Mouse (Mus musculus): ENCODE measurements around the gene Snx8.

DNA sequence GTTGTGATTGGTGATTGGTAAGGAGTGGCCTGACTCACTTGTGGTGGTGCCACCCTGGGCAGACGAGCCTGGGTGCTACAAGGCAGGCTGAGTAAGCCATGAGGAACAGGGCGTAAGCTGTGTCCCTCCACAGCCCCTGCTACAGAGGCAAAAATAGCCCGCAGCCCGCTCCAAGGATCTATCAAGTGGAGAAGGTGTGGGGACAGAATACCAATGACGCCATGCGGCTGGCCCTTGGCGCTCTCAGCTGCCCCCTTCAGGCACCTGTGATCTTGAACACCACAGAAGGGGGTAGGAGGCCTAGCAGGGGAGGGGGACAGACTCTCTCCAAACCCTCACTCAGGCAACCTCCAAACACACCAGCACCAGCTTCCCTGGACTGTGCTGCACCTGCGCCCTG lies 83.0 kb downstream of the Snx8 start:
- TF ChIP-seq CTCF (IDR thresholded peaks at IDR 0.05; ENCODE audit: extremely low read depth, insufficient read depth, low read length) (no peak), POLR2A (IDR thresholded peaks at IDR 0.05; ENCODE audit: extremely low read depth, insufficient read depth, low read length) (no peak)
